Mouse (Mus musculus) mesoderm, embryonic 11.5 days (tissue): ENCODE measurements around the gene Zkscan16.

Source experiments
- DNase-seq: peaks from one replicate; pipeline ENCODE4 v3.0.0-alpha.2; 2012; ENCODE audit warnings: low read depth, low spot score

Gene Zkscan16

GRCm38 (mm10) chr4:58999686-59000085, 56.3 kb downstream of the Zkscan16 start:
- peak; percentile 79 for DNase-seq

GRCm38 (mm10) chr4:59000614-59001013, 57.2 kb downstream of the Zkscan16 start:
- peak; percentile 62 for DNase-seq

- peak; percentile 93 for DNase-seq
These were observed 59.7 kb downstream of the Zkscan16 start, which contains the start of gene Gm20503 for GRCm38 (mm10) chr4:59002948-59003805. TSS of gene Gm20503 (plus strand) at chr4:59003210.

GRCm38 (mm10) chr4:59003806-59004200, 60.4 kb downstream of the Zkscan16 start:
- DNase-seq: no peak

- peak; percentile 37 for DNase-seq
These were observed 62.8 kb downstream of the Zkscan16 start for GRCm38 (mm10) chr4:59006211-59006610.

- DNase-seq: no peak
These were observed 63.6 kb downstream of the Zkscan16 start for GRCm38 (mm10) chr4:59007016-59007415.
